Mouse (Mus musculus): ENCODE data around the gene Ubp1. TPM values are rescaled to one million over a fixed set of nuclear protein-coding genes. Genes with fewer than 3 reads are reported as not detected.
A peak's percentile ranks its signal among the peaks of the same experiment; 100 is the strongest.
"Not testable (repeated sequence)": the region's sequence is repeated elsewhere in the genome, so short reads cannot be mapped to it uniquely, and the experiment has no call there.

Ubp1 gene
- total RNA-seq (2021) (10 to 100 TPM; 42.0 to 74.1 TPM), polyA plus RNA-seq (2012; rRNA removed) (42.2 and 48.0 TPM in 2 replicates)
- long read RNA-seq, partial matches to known transcripts = 0 of 29 reads
- long read RNA-seq, other reads (novel, unspliced or antisense) = 21 of 29 reads

GRCm38 (mm10) chr9:113930534-113931374 is at the start of gene Ubp1:
Gene Ubp1 (plus strand): TSS chr9:113930934.
- DNase-seq = peak; percentile 97

DNA sequence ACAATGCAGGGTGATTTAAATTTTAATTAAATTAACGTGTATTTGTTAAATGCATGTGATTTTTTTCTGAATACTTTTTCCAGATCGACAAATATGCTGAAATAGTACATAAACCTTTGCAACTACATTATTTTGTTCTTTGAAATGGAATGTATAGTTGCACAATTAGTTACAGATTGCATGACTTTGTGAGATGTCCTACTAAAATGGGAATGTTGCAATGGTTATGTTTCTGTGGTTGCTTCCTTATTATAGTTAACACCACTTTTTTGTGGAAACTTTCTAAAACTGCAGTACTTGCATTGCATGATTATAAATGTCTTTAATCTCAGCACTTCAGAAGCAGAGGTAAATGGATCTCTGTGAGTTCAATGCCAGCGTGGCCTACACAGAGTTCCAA is 35.8 kb upstream of the Ubp1 start:
- no peak for DNase-seq

- no peak for DNase-seq
Observed at GRCm38 (mm10) chr9:113903136-113903535, 27.6 kb upstream of the Ubp1 start.

GRCm38 (mm10) chr9:113904315-113904714 is 26.4 kb upstream of the Ubp1 start:
- DNase-seq = not testable (repeated sequence)

DNA sequence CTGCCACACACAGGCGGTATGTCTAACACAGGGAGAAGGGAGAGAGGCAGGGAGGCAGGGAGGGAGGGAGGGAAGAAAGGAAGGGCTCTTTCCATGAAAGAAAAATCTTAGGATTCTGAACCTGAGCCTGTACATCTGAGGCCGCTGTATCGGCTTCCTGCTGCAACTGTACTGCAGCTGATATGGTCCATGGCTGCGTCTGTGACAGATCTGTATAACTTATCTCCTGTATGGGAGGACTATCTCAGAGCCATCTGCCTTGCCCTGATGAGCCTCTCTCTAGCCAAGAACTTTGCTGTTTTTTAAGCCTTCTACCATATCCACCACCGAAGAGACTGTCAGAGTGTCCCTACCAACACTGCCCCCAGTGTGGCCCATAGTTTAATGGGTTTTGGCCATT is 14.9 kb upstream of the Ubp1 start:
- no peak for DNase-seq

- no peak for DNase-seq
Observed at GRCm38 (mm10) chr9:113922677-113923076, 8.1 kb upstream of the Ubp1 start.

DNA sequence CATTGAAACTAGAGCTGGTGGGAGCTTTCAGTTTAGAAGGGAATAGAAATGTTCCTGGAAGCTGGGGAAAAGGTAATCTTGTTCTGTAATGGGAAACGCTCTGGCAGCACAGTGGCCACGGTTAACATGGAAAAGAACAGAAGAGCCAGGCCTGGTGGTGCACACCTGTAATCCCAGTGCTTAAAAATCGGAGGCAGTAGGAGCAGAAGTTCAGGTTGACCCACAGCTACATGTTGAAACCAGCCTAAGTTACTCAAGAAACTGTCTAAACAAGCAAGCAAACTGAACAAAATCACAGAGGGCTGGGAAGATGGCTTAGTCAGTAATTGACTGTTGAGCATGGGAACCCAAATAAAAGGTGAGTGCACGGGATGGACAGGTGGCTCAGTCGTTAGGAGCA is 5.9 kb upstream of the Ubp1 start:
- DNase-seq = no peak

- DNase-seq = no peak
Observed at GRCm38 (mm10) chr9:113928591-113928990, 2.1 kb upstream of the Ubp1 start.

DNA sequence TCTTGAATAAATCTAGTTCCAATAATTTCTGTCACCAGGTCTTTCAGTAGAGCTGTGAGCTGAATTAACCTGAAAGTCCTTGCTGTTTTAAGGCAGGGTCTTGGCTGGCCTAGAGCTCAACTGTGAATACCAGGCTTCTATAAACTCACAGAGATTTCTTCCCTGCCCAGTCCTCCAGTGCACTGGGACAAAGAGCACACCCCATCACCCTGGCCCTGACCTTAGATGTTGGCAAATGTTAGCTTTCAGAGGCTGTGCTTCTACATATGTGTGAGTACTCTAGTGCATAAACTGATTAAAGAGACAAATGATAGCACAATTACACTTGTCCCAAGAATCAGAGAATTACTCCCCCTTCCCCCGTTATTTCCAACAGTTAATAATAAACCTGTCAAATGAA is 1.1 kb upstream of the Ubp1 start:
- DNase-seq = peak; percentile 30

- peak; percentile 53 for DNase-seq
Observed at GRCm38 (mm10) chr9:113931375-113932099, 803 bp downstream of the Ubp1 start.

GRCm38 (mm10) chr9:113932100-113932470 is 1.4 kb downstream of the Ubp1 start:
- no peak for DNase-seq

DNA sequence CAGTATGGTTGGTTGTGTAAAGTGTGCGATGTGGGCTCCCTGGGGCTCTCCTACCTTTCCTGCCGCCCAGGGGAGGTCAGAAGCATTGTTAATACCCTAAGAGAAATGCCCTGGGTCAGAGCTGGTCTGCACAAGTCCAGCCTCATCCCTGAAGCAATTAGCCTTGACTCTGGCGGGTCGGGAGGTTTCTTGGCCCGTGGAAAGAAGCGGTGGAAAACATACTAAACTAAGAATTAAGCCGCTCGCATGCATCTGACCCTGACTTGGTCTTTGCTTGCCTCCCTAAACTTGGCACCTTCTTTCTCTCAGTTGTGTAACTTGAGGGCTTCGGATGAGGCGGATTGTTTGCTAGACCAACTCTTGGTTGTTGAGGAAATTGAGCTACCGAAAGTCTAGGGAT is 1.8 kb downstream of the Ubp1 start:
- DNase-seq = peak; percentile 43

DNA sequence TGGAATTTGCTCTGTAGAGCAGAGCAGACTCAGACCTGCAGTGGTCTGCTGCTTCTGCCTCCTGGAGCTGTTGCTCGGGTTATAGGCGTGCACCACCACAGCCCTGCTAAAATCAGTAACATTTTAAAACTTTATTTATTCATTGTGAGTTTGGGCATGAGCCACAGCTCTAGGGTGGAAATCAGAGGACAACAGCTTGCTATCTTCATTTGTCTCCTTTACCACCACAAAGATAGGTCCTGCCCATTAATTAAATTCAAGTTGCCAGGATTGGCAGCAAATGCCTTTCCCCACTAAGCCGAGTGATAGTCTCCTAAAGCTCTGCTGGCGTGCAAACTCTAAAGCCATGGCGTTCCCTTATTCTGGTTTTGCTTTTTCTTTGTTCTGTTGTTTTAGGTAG is 4.9 kb downstream of the Ubp1 start:
- DNase-seq = no peak

GRCm38 (mm10) chr9:113939063-113939850 is 8.5 kb downstream of the Ubp1 start:
- DNase-seq = no peak

GRCm38 (mm10) chr9:113941103-113941805 is 10.5 kb downstream of the Ubp1 start:
- DNase-seq = no peak

DNA sequence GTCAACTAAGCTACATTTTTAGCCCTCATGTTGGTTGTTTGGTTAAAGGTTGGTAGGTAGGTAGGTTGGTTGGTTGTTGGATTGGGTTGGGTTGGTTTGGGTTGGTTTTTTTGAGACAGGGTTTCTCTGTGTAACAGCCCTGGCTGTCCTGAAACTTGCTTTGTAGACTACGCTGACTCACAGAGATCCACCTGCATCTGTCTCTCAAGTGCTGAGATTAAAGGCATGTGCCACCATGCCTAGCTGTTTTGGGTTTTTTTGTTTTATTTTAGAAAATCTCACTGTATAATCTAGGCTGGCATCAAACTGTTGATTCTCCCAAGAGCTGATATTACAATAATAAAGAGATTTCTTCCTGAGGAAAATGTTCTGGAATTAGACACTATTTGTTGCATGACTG is 12.6 kb downstream of the Ubp1 start:
- no peak for DNase-seq

DNA sequence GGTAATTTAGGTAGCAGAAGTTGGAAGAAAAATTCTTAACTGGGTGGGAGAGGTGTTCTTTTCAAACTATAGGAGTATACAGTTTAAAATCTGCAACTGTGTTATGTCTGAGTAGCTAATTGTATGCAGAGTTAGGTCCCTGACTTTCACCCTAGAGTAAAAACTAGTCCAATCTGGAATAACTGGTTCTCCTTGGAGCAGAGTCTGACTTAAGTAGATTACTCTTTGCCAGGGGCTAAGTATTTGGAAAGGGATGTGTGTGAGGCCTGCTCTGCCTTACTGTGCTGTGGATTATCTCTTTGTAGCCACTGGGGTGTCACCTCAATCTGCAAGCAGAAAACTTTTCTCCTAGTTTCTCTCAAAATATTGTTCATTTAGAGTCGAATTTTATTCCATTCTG is 16.5 kb downstream of the Ubp1 start:
- no peak for DNase-seq

- no peak for DNase-seq
Observed at GRCm38 (mm10) chr9:113957777-113958176, 27.0 kb downstream of the Ubp1 start.

DNA sequence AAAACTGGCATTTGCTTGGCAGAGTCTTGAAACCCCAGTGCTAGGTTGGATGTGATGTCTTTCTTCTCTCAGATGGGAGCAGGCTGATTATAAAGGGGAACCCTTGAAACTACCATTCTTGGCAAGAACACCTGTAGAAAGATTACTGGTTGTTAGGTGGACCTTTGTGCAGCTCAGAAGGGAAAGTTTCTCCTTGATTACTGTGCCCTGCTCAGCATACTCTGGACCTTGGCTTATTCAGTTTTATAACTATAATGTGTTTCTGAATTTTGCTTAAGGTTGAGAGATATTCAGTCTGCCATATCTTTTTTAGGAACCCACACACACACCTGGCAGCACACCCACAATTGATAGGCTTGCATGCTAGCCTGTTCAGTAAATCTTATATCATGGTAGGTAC is 33.0 kb downstream of the Ubp1 start:
- no peak for DNase-seq

DNA sequence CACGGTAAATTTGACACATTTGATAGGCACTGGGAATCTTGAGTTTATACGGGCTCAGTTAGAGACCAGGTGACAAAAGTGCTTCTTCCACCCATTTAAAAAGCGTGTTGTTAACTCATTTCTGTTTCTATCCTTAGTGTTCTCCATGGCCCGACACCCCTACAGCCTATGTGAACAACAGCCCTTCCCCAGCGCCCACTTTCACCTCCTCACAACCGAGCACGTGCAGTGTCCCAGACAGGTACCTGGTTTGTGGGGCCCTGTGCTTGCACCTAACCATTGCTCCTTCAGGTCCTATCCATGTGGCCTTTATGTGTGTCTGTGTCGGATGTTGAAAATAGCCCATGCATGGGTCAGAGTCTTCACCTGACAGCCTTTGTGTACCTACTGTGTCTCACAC is 33.7 kb downstream of the Ubp1 start:
- DNase-seq = no peak

GRCm38 (mm10) chr9:113966838-113967237 is 36.1 kb downstream of the Ubp1 start:
- DNase-seq = no peak

DNA sequence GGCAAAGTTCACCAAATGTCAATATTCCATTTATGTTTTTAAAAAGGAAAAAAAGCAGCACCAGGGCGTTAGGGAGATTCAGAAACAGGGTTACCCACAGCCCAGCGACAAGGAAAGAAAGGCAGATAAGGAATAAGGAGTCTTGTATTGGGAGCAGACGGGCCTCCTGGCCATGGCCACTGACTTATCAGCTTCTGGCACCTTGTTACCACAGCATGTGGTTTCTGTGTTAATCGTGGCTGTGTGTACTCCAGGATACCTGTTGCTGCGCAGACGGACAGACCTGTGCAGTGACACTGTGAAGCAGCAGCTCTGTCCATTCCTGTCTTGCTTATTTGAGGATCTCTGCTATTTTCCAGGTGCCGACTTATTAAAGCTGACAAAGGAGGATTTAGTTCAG is 38.2 kb downstream of the Ubp1 start:
- DNase-seq = no peak
